Mouse (Mus musculus) heart, postnatal 4 days (tissue): ENCODE data around the gene Wdr24. TPM values are rescaled to one million over a fixed set of nuclear protein-coding genes. Genes with fewer than 3 reads are reported as not detected.
A peak's percentile ranks its signal among the peaks of the same experiment; 100 is the strongest.

ENCODE experiments used
- DNase-seq: peaks from one replicate; pipeline ENCODE4 v3.0.0; 2021
- total RNA-seq, 2 experiments: library from RNA; stranded (reverse); gene quantifications; 2 replicates each; pipeline ENCODE4 v1.2.3; 2021

The Wdr24 gene
- total RNA-seq, 2 experiments from 2014 or later: 10.0 to 12.3 TPM

- DNase-seq: peak; percentile 100
These were observed 9.2 kb downstream of the Wdr24 start for GRCm38 (mm10) chr17:25832436-25833290.

GRCm38 (mm10) chr17:25833291-25833663 lies 9.8 kb downstream of the Wdr24 start, which contains the start of gene Stub1:
Gene Stub1, minus strand, starts transcription at chr17:25833404.
- peak; percentile 94 for DNase-seq

- peak; percentile 49 for DNase-seq
These were observed 10.7 kb downstream of the Wdr24 start for GRCm38 (mm10) chr17:25833961-25834594.

GRCm38 (mm10) chr17:25834595-25835222 lies 11.3 kb downstream of the Wdr24 start:
- no peak for DNase-seq

GRCm38 (mm10) chr17:25835301-25835700 lies 11.9 kb downstream of the Wdr24 start:
- DNase-seq: no peak

GRCm38 (mm10) chr17:25835816-25836215 lies 12.4 kb downstream of the Wdr24 start:
- no peak for DNase-seq

- no peak for DNase-seq
These were observed 13.1 kb downstream of the Wdr24 start for GRCm38 (mm10) chr17:25836397-25837075.

GRCm38 (mm10) chr17:25837076-25837410 lies 13.6 kb downstream of the Wdr24 start, which contains the start of gene Rhbdl1:
Gene Rhbdl1, minus strand, starts transcription at chr17:25837295.
- DNase-seq: peak; percentile 79

GRCm38 (mm10) chr17:25837533-25837932 lies 14.1 kb downstream of the Wdr24 start:
- DNase-seq: no peak

- no peak for DNase-seq
These were observed 15.5 kb downstream of the Wdr24 start for GRCm38 (mm10) chr17:25838904-25839303.

- no peak for DNase-seq
These were observed 16.2 kb downstream of the Wdr24 start for GRCm38 (mm10) chr17:25839455-25840235.

- no peak for DNase-seq
These were observed 17.1 kb downstream of the Wdr24 start for GRCm38 (mm10) chr17:25840519-25840918.

- DNase-seq: no peak
These were observed 17.9 kb downstream of the Wdr24 start, which contains the start of gene Gm20683 for GRCm38 (mm10) chr17:25841117-25841880. Gene Gm20683, minus strand, starts transcription at chr17:25841763.

GRCm38 (mm10) chr17:25842509-25842908 lies 19.1 kb downstream of the Wdr24 start:
- no peak for DNase-seq

- no peak for DNase-seq
These were observed 19.7 kb downstream of the Wdr24 start for GRCm38 (mm10) chr17:25843122-25843521.

GRCm38 (mm10) chr17:25843636-25844395 lies 20.4 kb downstream of the Wdr24 start:
- no peak for DNase-seq

GRCm38 (mm10) chr17:25844396-25844901 lies 21.0 kb downstream of the Wdr24 start, which contains the start of gene Rhot2:
Gene Rhot2, minus strand, starts transcription at chr17:25844851.
- peak; percentile 95 for DNase-seq

GRCm38 (mm10) chr17:25860229-25860628 lies 36.8 kb downstream of the Wdr24 start:
- no peak for DNase-seq

- peak; percentile 88 for DNase-seq
These were observed 37.6 kb downstream of the Wdr24 start, which contains the start of gene Wdr90 for GRCm38 (mm10) chr17:25860832-25861703. Gene Wdr90, minus strand, starts transcription at chr17:25861501.
